Comparison of ENCODE assay signal across 8 mouse cellular contexts in genomic region chr12:70494494-70495281, GRCm38 (mm10). TPM values are rescaled to one million over a fixed set of nuclear protein-coding genes. Genes with fewer than 3 reads are reported as not detected.
DNase-seq lines count a peak whose midpoint lies in the region; ATAC-seq lines count a peak whose summit lies in the region.

No protein-coding gene starts in this region.

- no peak overlapping the region for H3K4me3 ChIP-seq in embryonic facial prominence, embryonic 11.5 days (ENCODE audit: low read depth, low read length)
- no peak overlapping the region for H3K4me3 ChIP-seq in hindbrain, embryonic 10.5 days
- no peak overlapping the region for H3K4me3 ChIP-seq in midbrain, embryonic 16.5 days (ENCODE audit: low read depth, low read length)

- peak; percentile 56 to 62 for DNase-seq in right cerebral cortex, adult 2 months (ENCODE audit: low spot score in 2 of 2)
- no peak for DNase-seq in right cerebral cortex, adult 18-20 months
- peak; percentile 81 for DNase-seq in adipocyte (ENCODE audit: low spot score)
- DNase-seq in embryonic facial prominence, embryonic 11.5 days (ENCODE audit: low spot score), result peak; percentile 82
- DNase-seq in hindbrain, embryonic 10.5 days (ENCODE audit: low spot score), result peak; percentile 45
- DNase-seq in left cerebral cortex, postnatal 4 days, result peak; percentile 37
- DNase-seq in yolk sac, embryonic 10.5 days (ENCODE audit: low spot score), result peak; percentile 38

- intact Hi-C loops in left cerebral cortex, postnatal 4 days (cut with DNase I), result loop anchor here (1.0 to 5.0 kb wide), 2 partner anchors 333 to 416 kb away; partner anchors contain the start of gene Frmd6

- peak; percentile 67 for ATAC-seq in embryonic facial prominence, embryonic 11.5 days (replicated peaks; ENCODE audit: insufficient number of reproducible peaks, low FRiP score, low TSS enrichment, low read depth)
- ATAC-seq in midbrain, embryonic 16.5 days, result peak; percentile 77

- H3K27ac ChIP-seq in embryonic facial prominence, embryonic 11.5 days (replicated peaks; ENCODE audit: low read depth, low read length), result no peak overlapping the region
- H3K27ac ChIP-seq in hindbrain, embryonic 10.5 days, result no peak overlapping the region
- H3K27ac ChIP-seq in midbrain, embryonic 16.5 days (ENCODE audit: low read length), result no peak overlapping the region

- no peaks in the 10 kb centered on the region for H3K4me1 ChIP-seq in embryonic facial prominence, embryonic 11.5 days (ENCODE audit: control insufficient read depth, insufficient read depth, low read length)
- H3K4me1 ChIP-seq in hindbrain, embryonic 10.5 days (replicated peaks), result peaks cover 14% of the 10 kb centered on the region
- H3K4me1 ChIP-seq in midbrain, embryonic 16.5 days (ENCODE audit: control insufficient read depth, insufficient read depth, low read length), result 0 out of 2 replicates have a peak, but pooled peaks cover 4% of the 10 kb centered on the region

- 58% methylated on average over 10 of the region's 10 CpGs for WGBS in embryonic facial prominence, embryonic 11.5 days
- 63% methylated on average over 10 of the region's 10 CpGs for WGBS in hindbrain, embryonic 10.5 days
- 61% methylated on average over 10 of the region's 10 CpGs for WGBS in midbrain, embryonic 16.5 days

- H3K27me3 ChIP-seq in embryonic facial prominence, embryonic 11.5 days (ENCODE audit: control insufficient read depth, insufficient read depth, low read length), result no peaks in the 10 kb centered on the region
- no peaks in the 10 kb centered on the region for H3K27me3 ChIP-seq in hindbrain, embryonic 10.5 days (ENCODE audit: insufficient read depth, poor library complexity, severe bottlenecking)
- no peaks in the 10 kb centered on the region for H3K27me3 ChIP-seq in midbrain, embryonic 16.5 days (ENCODE audit: control insufficient read depth, insufficient read depth, low read depth, low read length)

- H3K36me3 ChIP-seq in embryonic facial prominence, embryonic 11.5 days (replicated peaks; ENCODE audit: control insufficient read depth, insufficient read depth, low read depth, low read length), result no peaks in the 10 kb centered on the region
- no peaks in the 10 kb centered on the region for H3K36me3 ChIP-seq in hindbrain, embryonic 10.5 days
- H3K36me3 ChIP-seq in midbrain, embryonic 16.5 days (ENCODE audit: control insufficient read depth, insufficient read depth, low read length), result no peaks in the 10 kb centered on the region

- no peak overlapping the region for H3K4me2 ChIP-seq in embryonic facial prominence, embryonic 11.5 days (ENCODE audit: low read depth, low read length)
- H3K4me2 ChIP-seq in midbrain, embryonic 16.5 days (ENCODE audit: low read length), result no peak overlapping the region

- no peaks in the 10 kb centered on the region for H3K9me3 ChIP-seq in embryonic facial prominence, embryonic 11.5 days (replicated peaks; ENCODE audit: control insufficient read depth, low read length)
- no peaks in the 10 kb centered on the region for H3K9me3 ChIP-seq in hindbrain, embryonic 10.5 days
- H3K9me3 ChIP-seq in midbrain, embryonic 16.5 days (replicated peaks; ENCODE audit: control insufficient read depth, low read length, poor library complexity, severe bottlenecking), result no peaks in the 10 kb centered on the region

- H3K9ac ChIP-seq in embryonic facial prominence, embryonic 11.5 days (replicated peaks; ENCODE audit: low read length), result no peak overlapping the region
- no peak overlapping the region; the same call in 1 of the 2 replicates for H3K9ac ChIP-seq in midbrain, embryonic 16.5 days (ENCODE audit: low read depth, low read length)

RNA-seq across cellular contexts. Expression of gene Tmx1, which starts 41.8 kb away (rescaled TPM):
- polyA plus RNA-seq in embryonic facial prominence, embryonic 11.5 days (2014; fragmentation: Nextera tagmentation; extraction: Ambion mirVana), result 109 and 117 TPM in 2 replicates
- polyA plus RNA-seq in hindbrain, embryonic 10.5 days (2016; fragmentation: Nextera tagmentation; extraction: Ambion mirVana), result 114 and 127 TPM in 2 replicates
- 10 to 100 TPM; 41.3 to 41.8 TPM for total RNA-seq in left cerebral cortex, postnatal 4 days (2021)
- polyA plus RNA-seq in midbrain, embryonic 16.5 days (2015; fragmentation: Nextera tagmentation; extraction: Ambion mirVana), result 148 and 154 TPM in 2 replicates
